Mouse (Mus musculus) intestine, postnatal 0 days (tissue): Measurements from ENCODE around the gene Fxyd4. TPM values are rescaled to one million over a fixed set of nuclear protein-coding genes. Genes with fewer than 3 reads are reported as not detected.

Experiments used
- ATAC-seq: fragments of 200-750 bp; cut with Nextera tagmentation; 2 replicates; pipeline ENCODE4 v1.8.0; 2017; ENCODE audit warnings: mild to moderate bottlenecking, moderate TSS enrichment, moderate library complexity
- H3K27ac ChIP-seq: fragments of 300-500 bp; sonication (generic); 2 replicates; pipeline ENCODE4 v1.5.1; 2014; ENCODE audit warnings: mild to moderate bottlenecking, low read depth, low read length, moderate library complexity
- H3K27me3 ChIP-seq: fragments of 300-500 bp; sonication (generic); replicated peaks from 2 replicates; pipeline ENCODE4 v1.6.1; 2014; ENCODE audit warnings: low read length, mixed read lengths; ENCODE audit not compliant: control insufficient read depth, insufficient read depth
- H3K36me3 ChIP-seq: fragments of 300-500 bp; sonication (generic); 2 replicates; pipeline ENCODE4 v1.6.1; 2014; ENCODE audit warnings: mild to moderate bottlenecking, moderate library complexity; ENCODE audit not compliant: control insufficient read depth, insufficient read depth
- H3K4me1 ChIP-seq: fragments of 300-500 bp; sonication (generic); replicated peaks from 2 replicates; pipeline ENCODE4 v1.6.1; 2014; ENCODE audit warnings: antibody characterized with exemption, low read length, mixed read lengths; ENCODE audit not compliant: control insufficient read depth, insufficient read depth
- H3K4me2 ChIP-seq: fragments of 300-500 bp; sonication (generic); replicated peaks from 2 replicates; pipeline ENCODE4 v1.6.1; 2014; ENCODE audit warnings: low read depth, mild to moderate bottlenecking, moderate library complexity
- H3K4me3 ChIP-seq: fragments of 300-500 bp; sonication (generic); 2 replicates; pipeline ENCODE4 v1.5.1; 2014; ENCODE audit warnings: low read depth, low read length
- H3K9ac ChIP-seq: fragments of 300-500 bp; sonication (generic); 2 replicates; pipeline ENCODE4 v1.6.1; 2014; ENCODE audit warnings: mild to moderate bottlenecking, low read depth, low read length
- H3K9me3 ChIP-seq: fragments of 300-500 bp; sonication (generic); 2 replicates; pipeline ENCODE4 v1.6.1; 2016; ENCODE audit warnings: mixed run types; ENCODE audit not compliant: control insufficient read depth
- CTCF ChIP-seq: sonication (generic); IDR thresholded peaks from 2 replicates; pipeline ENCODE4 v1.5.1; 2016; ENCODE audit warnings: low read depth, mild to moderate bottlenecking, control low read depth, antibody characterized with exemption, moderate library complexity
- WGBS: fragments of 180-500 bp; shearing (Covaris S2); extraction: QIAGEN DNeasy Blood & Tissue Kit; methylation state at CpG from one replicate; pipeline ENCODE4 v1.1.7; 2014; 5-methylcytosine and 5-hydroxymethylcytosine counted together
- polyA plus RNA-seq: library from polyadenylated mRNA; unstranded; fragments of >200 nt; fragmentation: Nextera tagmentation; extraction: Ambion mirVana; gene quantifications from 2 replicates; pipeline ENCODE4 v1.2.1, GENCODE M21; 2015

The Fxyd4 gene
- polyA plus RNA-seq, 1 experiment from 2014 or later, result 0.27 TPM

DNA sequence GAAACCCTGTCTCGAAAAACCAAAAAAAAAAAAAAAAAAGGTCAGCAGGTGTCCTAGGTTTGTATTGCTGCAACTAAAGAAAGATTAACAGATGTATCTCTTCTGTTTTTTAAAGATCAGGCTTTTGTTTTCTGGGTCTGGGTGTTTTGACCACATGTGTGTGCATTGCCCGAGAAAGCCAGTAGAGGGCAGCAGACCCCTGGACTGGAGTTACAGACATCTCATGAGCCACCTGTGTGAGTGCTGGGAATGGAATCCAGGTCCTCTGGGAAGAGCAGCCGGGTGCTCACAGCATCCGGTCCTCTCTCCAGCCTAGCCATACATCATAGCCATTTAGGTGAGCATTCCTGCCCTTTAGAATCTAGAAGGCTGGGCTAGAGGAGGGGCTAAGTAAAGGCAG is 14.8 kb upstream of the Fxyd4 start:
- no peak overlapping the region for H3K27ac ChIP-seq
- no peak for ATAC-seq
- 85% methylated on average over 4 of the region's 4 CpGs for WGBS
- TF ChIP-seq CTCF, result peak; percentile 46
- H3K36me3 ChIP-seq, result no peaks in the 10 kb centered on the region
- H3K4me3 ChIP-seq, result no peak overlapping the region
- H3K27me3 ChIP-seq, result no peaks in the 10 kb centered on the region
- no peak overlapping the region for H3K4me2 ChIP-seq
- no peaks in the 10 kb centered on the region for H3K9me3 ChIP-seq
- no peak overlapping the region for H3K9ac ChIP-seq
- no peaks in the 10 kb centered on the region for H3K4me1 ChIP-seq

- Histone ChIP-seq H3K27me3 (no peaks in the 10 kb centered on the region), H3K27ac (no peak overlapping the region), H3K36me3 (no peaks in the 10 kb centered on the region), H3K9me3 (no peaks in the 10 kb centered on the region), H3K4me2 (no peak overlapping the region), H3K9ac (no peak overlapping the region), H3K4me1 (no peaks in the 10 kb centered on the region), H3K4me3 (no peak overlapping the region)
- ATAC-seq, result no peak
- TF ChIP-seq CTCF, result no peak
- 69% methylated on average over 2 of the region's 2 CpGs for WGBS
Measured at GRCm38 (mm10) chr6:117943899-117944298, 6.4 kb upstream of the Fxyd4 start.

DNA sequence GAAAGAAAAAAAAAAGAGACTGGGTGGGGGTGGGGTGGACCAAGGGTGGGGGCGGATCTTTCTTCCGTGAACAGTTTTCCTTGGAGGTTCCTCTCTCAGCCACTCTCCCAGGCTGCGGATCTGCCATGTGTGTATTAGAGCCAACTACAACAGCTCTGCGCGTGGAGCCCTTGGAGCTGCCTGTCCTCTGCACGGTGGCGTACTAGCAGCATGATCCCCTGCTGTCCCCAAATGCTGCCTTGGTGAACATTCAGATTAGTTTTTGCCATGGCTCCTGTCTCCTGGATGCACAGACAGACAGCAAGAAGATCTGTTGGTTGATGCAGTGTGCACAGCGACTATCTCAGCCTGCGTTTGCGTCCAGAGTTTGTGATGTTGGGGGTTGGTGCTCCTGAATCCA is 5.3 kb upstream of the Fxyd4 start:
- Histone ChIP-seq H3K9me3 (no peaks in the 10 kb centered on the region), H3K4me1 (no peaks in the 10 kb centered on the region), H3K4me2 (no peak overlapping the region), H3K27ac (no peak overlapping the region), H3K27me3 (no peaks in the 10 kb centered on the region), H3K9ac (no peak overlapping the region), H3K4me3 (no peak overlapping the region), H3K36me3 (no peaks in the 10 kb centered on the region)
- no peak for ATAC-seq
- WGBS, result 83% methylated on average over 10 of the region's 10 CpGs
- no peak for TF ChIP-seq CTCF

DNA sequence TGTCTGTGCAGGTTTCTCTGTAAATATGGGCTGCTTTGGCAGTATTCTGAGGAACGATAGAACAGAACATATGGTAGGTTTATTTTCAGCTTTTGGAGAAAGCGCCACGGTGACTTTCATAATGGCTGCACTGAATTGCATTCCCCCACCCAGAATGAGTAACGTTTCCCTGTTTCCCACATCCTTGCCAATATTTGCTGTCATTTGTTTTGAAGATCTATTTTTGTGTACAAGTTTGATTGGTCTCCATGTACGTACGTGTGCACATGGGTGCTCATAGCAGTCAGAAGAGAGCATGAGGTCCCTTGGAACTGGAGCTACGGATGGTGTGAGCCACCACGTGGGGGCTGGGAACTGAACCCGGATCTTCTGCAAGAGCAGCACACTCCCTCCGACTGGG is 1.5 kb upstream of the Fxyd4 start:
- no peak for TF ChIP-seq CTCF
- Histone ChIP-seq H3K9me3 (no peaks in the 10 kb centered on the region), H3K27ac (no peak overlapping the region), H3K9ac (no peak overlapping the region), H3K36me3 (no peaks in the 10 kb centered on the region), H3K4me3 (no peak overlapping the region), H3K4me1 (no peaks in the 10 kb centered on the region), H3K27me3 (no peaks in the 10 kb centered on the region), H3K4me2 (no peak overlapping the region)
- WGBS, result 86% methylated on average over 10 of the region's 10 CpGs
- ATAC-seq, result no peak

- Histone ChIP-seq H3K4me3 (no peak overlapping the region), H3K9me3 (no peaks in the 10 kb centered on the region), H3K36me3 (no peaks in the 10 kb centered on the region), H3K9ac (no peak overlapping the region), H3K4me1 (no peaks in the 10 kb centered on the region), H3K27ac (no peak overlapping the region), H3K27me3 (no peaks in the 10 kb centered on the region), H3K4me2 (no peak overlapping the region)
- no peak for ATAC-seq
- TF ChIP-seq CTCF, result no peak
- WGBS, result 80% methylated on average over 14 of the region's 14 CpGs
Measured at GRCm38 (mm10) chr6:117935681-117936612, 1.5 kb downstream of the Fxyd4 start.

DNA sequence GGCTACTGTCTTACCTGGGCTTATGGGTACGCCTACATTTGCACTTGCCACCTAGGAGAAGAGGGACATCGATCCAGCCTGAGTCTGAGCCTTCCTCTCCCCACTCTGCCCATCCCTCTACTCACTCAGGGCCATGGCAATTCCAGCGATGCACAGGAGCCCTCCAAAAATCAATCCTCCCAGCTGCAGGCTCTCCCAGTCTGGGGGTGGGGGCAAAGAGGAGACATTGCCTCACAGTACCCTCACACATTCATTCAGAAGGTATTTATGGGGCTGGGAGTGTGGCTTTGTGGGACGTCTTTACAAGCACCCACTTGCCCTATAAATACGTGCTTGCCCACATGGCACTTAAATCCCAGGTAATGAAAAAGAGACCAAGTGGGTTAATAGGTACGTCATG is 3.2 kb downstream of the Fxyd4 start:
- WGBS, result 81% methylated on average over 6 of the region's 6 CpGs
- Histone ChIP-seq H3K27ac (no peak overlapping the region), H3K9ac (no peak overlapping the region), H3K4me2 (no peak overlapping the region), H3K4me3 (no peak overlapping the region), H3K9me3 (no peaks in the 10 kb centered on the region), H3K4me1 (no peaks in the 10 kb centered on the region), H3K36me3 (no peaks in the 10 kb centered on the region), H3K27me3 (no peaks in the 10 kb centered on the region)
- TF ChIP-seq CTCF, result no peak
- ATAC-seq, result no peak
